Mouse (Mus musculus) gastrocnemius, postnatal 36 days (tissue): ENCODE measurements around the gene Lima1. TPM values are rescaled to one million over a fixed set of nuclear protein-coding genes. Genes with fewer than 3 reads are reported as not detected.

ENCODE experiments used
- DNase-seq, 2 experiments: peaks; one replicate each; pipeline ENCODE4 v3.0.0; 2022
- intact Hi-C: fragments of 180-260 bp; cut with DNase I; formaldehyde crosslinking; loops from one replicate; pipeline ENCODE4 v1.15.1; 2025
- total RNA-seq, 2 experiments: library from RNA; stranded (reverse); gene quantifications; 2 replicates each; pipeline ENCODE4 v1.2.3; 2021

Lima1 gene
- total RNA-seq, 2 experiments from 2014 or later, result 9.3 to 10.3 TPM

DNA sequence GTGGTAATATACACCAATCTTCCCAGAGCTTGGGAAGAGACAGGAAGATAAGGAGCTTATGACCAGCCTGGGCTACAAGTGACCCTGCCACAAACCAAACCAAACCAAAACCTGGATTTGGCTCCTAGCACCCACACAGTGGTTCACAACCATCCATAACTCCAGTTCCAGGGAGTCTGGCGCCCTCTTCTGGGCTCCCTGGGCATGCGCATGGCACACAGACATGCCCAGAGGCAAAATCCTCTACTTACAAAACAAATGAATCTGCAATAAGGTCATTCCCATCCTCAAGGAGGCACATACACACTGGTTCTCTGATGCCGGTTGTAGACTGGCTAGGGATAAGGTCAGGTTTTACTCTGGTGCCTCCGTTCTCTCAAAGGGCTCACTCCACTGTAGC, 59.3 kb downstream of the Lima1 start:
- DNase-seq, result no peak
- intact Hi-C loops, result no loop called here

DNA sequence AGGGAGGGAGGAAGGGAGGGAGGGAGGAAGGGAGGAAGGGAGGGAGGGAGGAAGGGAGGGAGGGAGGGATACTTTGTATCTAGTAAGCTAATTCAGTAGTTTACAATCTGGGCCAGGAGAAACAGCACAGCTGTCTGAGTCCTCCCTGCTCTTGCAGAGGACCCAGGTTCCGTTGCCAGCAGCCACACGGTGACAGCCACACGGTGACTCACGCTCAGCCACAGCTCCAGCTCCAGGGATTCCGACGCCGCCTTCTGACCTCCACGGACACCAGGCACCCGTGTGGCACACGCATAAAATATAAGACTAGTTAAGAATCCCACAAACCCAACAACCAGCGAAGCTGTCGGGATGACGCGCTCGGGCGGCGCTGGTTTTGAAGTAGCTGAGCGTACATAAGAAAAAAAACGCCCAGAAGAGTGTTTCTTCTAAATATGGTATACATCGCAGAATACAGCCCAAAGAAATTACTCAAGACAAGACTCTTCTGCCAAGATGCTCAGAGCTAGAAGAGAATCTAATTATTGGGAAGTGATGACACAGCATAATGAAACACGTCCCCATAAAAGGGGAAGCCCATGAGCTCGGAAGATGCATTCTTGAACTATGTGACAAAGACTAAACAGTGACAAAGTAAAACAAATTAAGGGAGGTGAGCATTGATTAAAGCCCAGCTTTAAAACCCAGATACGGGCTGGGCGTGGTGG, 60.5 kb downstream of the Lima1 start:
- peak; percentile 33 to 44 for DNase-seq
- intact Hi-C loops, result no loop called here

GRCm38 (mm10) chr15:99813639-99814038, 61.6 kb downstream of the Lima1 start:
- intact Hi-C loops, result no loop called here
- DNase-seq, result no peak

- intact Hi-C loops, result no loop called here
Measured at GRCm38 (mm10) chr15:99812097-99812496, 63.2 kb downstream of the Lima1 start.

DNA sequence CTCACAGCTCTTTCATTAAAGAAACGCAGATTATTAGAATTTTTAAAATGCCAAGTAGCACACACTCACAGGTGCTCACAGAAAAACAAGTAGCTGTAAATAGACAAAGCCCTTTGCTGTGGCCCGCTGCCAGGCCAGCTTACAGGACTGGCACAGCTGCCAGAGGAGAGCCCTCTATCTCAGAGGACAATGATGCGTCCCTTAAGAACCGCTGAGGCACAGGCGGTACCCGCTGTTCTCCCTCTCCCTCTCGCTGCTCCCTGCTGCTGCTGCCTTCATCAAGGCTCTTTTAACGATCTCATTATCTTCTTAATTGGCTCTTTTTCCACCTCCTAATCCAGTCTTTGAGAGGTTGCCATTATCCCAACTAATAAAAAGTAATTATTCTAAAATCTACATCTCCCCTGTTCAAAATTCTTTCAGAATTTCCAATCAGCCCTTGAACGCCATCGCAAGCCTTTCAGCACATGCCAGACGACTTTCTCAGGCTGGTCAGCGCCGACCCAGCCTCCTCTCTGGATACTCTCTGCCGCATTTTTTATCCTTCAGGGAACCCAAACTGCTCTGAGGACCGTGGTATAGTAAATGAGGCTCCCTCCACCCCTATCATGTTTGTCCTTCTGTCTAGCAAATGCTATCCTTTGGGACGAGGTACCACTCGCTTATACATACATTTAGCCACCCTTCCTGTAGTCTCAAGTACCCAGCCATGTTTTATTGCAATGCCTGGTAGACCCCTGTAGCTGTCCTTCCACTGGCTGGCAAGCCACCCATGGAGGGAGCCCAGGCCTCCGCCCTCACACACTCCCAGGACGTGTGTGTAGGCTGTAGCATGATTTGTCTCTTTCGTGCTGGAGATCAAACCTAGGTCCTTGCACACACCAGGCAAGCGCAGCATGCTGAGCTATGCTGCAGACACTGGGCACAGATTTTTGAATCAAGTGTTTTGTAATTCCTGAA, 67.2 kb downstream of the Lima1 start:
- no peak for DNase-seq
- intact Hi-C loops, result no loop called here

More at GRCm38 (mm10) chr15:99812097-99812496, 63.2 kb downstream of the Lima1 start:
- DNase-seq, result no peak

- DNase-seq, result no peak
- intact Hi-C loops, result no loop called here
Measured at GRCm38 (mm10) chr15:99806171-99806570, 69.1 kb downstream of the Lima1 start.

DNA sequence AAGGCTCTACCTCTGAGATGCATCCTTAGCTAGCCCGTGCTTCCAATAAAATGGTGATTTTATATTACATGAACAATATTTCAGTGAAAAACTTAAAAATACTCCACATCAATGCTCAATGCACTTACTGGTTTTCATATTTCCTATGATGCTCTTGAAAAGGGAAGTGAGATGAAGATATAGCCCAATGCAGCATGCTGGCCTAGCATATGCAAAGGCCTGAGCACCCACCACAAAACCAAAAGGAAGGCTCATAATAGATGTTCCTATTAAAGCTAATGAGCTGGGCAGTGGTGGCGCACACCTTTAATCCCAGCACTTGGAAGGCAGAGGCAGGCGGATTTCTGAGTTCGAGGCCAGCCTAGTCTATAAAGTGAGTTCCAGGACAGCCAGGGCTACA, 69.6 kb downstream of the Lima1 start:
- no peak for DNase-seq
- intact Hi-C loops, result no loop called here

- intact Hi-C loops, result no loop called here
- DNase-seq, result no peak
Measured at GRCm38 (mm10) chr15:99803186-99803644, 72.0 kb downstream of the Lima1 start.

DNA sequence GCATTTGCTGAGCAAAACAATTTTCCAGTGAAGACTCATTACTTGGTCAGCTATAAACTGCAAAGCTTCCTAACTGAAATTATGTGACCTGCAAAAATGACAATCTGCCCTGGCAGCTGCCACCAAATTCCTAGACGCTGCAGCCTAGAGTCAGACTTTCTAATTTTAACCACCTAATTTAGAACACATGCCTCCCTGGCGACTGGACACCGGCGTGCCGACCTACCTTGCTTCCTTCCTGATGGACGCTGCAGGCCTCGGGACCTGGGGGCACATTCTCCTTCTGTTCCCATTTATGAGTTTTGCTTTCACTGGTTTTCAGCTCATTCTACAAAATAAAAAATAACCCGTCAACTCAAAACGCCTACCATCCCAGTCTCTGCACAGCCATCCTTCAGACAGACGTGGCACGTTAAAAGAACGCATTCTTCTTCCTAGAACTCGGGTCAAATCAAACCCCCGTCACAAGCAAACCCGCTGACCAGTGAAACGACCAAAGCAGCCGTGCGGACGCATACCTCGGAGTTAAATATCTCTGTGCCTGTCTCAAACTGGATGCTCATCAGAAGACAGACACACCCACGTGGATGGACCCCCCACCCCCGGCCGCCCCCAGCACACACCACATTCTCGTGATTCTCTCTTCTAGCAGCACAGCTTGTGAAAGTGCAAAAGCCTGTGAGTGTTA, 73.2 kb downstream of the Lima1 start:
- no peak for DNase-seq
- intact Hi-C loops, result loop anchor here (1.0 kb wide), 1 partner anchor 18 kb away; no protein-coding TSS in a partner anchor

- no peak for DNase-seq
- intact Hi-C loops, result no loop called here
Measured at GRCm38 (mm10) chr15:99799706-99800105, 75.5 kb downstream of the Lima1 start.

DNA sequence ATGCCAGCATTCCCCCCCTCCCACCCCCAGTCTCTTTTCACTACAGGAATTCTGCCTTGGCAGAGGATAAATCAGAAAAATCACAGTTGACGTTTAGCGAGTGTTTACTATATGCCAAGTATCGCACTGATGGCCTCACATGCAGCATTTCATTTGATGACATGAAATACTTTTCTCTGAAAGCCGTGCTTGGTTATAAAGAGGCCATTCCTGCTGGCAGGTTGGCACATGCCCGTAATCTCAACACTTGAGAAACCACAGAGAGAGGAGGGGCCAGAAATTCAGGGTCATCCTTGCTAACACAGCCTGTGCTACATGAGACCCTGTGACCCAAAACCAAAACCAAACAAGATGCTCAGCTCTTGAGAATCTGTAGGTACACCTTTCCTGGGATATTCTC, 77.4 kb downstream of the Lima1 start:
- intact Hi-C loops, result no loop called here
- DNase-seq, result no peak

DNA sequence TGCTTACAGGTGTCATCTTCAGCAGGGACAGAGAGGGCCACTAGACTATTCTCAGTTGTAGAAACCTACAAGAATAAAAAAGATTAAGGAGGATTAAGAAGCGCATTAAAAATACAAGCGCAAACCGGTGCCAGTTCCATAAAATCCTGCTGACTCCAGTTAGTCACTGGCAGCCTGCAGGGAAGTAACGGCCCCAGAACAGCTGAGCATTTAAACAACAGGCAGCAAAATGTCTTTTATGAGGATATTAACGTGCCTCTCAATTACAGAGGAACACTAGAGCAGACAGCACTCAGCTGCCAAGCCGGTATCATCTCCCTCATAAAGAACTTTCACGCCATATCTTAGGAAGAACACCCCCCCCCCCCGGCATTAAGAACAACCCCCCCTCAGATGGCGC, 78.5 kb downstream of the Lima1 start:
- DNase-seq, result no peak
- intact Hi-C loops, result no loop called here

- no peak for DNase-seq
- intact Hi-C loops, result no loop called here
Measured at GRCm38 (mm10) chr15:99796066-99796465, 79.2 kb downstream of the Lima1 start.

DNA sequence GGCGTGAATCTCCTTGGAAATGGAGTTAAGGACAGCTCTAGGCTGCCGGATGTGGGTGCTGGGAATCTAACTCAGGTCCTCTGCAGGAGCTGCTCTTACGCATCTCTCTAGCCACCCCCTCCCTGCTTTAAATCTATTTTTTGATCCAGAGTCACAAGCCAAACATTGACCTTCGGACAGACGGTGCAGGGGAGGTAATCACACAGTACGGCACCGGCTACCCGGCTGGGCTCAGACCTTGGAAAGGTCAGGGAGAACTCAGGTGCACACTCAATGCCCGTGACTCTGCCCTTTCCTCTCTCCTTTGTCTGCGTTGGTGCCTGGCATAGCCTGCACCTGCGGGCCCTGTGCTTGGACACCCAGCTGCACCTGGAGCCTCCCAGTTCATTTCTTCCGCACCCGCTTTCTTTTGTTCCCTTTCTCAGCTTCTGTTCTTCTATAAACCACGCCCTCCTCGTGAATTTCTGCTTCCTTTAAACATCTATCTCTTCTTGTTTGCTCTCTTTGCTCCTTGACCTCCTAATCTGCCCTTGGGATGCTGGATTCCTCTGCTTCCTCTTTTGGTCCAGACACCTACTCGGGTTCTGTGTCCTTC, 82.9 kb downstream of the Lima1 start:
- intact Hi-C loops, result loop anchor here (5.0 kb wide), 1 partner anchor 390 kb away; no protein-coding TSS in a partner anchor
- DNase-seq, result no peak

- no peak for DNase-seq
- intact Hi-C loops, result loop anchor here (5.0 kb wide), 1 partner anchor 389 kb away; no protein-coding TSS in a partner anchor
Measured at GRCm38 (mm10) chr15:99791003-99791402, 84.3 kb downstream of the Lima1 start.

GRCm38 (mm10) chr15:99790464-99790863, 84.8 kb downstream of the Lima1 start:
- intact Hi-C loops, result loop anchor here (5.0 kb wide), 1 partner anchor 388 kb away; no protein-coding TSS in a partner anchor

DNA sequence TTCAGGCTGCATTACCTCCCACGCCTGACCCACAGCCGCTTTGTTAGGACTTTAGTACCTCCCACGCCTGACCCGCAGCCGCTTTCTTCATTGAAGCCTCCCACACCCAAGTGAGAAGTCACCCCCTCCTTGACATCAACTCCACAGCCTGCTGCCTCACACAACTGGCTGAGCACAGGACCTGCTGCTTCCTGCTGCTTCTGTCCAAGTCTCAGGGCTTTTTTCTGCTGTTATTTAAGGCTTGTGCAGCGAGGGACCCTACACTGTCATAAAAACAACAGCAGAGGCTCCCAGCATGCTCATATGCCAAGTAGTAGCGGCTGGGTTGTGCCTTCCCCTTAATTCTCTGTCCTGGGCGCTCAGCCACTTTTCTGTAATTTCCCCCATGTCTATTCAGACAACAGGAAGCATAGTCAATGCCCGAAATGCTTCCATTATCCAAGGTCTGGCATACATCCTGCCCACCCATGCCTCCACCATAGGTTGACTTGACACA, 87.6 kb downstream of the Lima1 start:
- intact Hi-C loops, result no loop called here
- no peak for DNase-seq

More at GRCm38 (mm10) chr15:99790464-99790863, 84.8 kb downstream of the Lima1 start:
- DNase-seq, result no peak

DNA sequence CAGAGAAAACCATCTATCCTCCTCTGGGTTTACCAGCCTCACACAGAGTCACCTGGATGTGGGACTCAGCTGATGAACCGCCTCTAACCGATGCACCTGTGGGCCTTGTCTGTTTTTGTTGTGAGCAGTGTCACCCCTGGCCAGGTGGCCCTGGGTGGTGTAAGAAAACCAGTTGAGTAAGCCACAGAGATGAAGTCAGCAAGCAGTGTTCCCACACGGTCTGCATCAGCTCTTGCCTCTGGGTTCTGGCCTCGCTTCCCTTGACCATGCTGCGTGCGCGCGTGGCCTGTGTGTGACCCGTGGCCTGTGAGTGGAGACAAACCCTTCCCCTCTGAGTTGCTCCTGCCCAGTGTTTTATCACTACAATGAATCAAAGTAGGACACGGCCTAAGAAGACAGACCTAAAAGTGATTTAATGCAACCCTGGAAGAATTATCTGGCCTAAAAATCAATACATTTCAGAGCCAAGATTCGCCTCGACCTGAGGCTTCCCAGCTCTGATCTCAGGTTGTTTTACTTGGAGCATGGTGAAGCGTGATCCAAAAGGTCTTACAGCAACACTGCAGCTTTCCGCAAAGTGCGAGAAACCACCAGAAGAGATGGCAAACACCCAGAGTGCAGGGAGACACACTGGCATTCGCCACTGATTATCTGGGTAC, 96.5 kb downstream of the Lima1 start:
- intact Hi-C loops, result loop anchor here (1.0 to 10.0 kb wide), 2 partner anchors 64 to 184 kb away; partner anchors contain the start of gene Aqp5
- no peak for DNase-seq

GRCm38 (mm10) chr15:99778148-99778547, 97.1 kb downstream of the Lima1 start:
- DNase-seq, result no peak
- intact Hi-C loops, result loop anchor here (1.0 to 10.0 kb wide), 2 partner anchors 63 to 183 kb away; partner anchors contain the start of gene Aqp5
